Mouse (Mus musculus) CH12F3 (cell line): Measurements from ENCODE around the gene Actr3b.
"Not testable (repeated sequence)": the region's sequence is repeated elsewhere in the genome, so short reads cannot be mapped to it uniquely, and the experiment has no call there.

Source experiments
- in situ Hi-C: fragments of 300-500 bp; cut with MboI; formaldehyde crosslinking; loops from 2 replicates; pipeline ENCODE4 v1.14.3; 2020; ENCODE audit warnings: low sequenced_read_pairs

Gene Actr3b

DNA sequence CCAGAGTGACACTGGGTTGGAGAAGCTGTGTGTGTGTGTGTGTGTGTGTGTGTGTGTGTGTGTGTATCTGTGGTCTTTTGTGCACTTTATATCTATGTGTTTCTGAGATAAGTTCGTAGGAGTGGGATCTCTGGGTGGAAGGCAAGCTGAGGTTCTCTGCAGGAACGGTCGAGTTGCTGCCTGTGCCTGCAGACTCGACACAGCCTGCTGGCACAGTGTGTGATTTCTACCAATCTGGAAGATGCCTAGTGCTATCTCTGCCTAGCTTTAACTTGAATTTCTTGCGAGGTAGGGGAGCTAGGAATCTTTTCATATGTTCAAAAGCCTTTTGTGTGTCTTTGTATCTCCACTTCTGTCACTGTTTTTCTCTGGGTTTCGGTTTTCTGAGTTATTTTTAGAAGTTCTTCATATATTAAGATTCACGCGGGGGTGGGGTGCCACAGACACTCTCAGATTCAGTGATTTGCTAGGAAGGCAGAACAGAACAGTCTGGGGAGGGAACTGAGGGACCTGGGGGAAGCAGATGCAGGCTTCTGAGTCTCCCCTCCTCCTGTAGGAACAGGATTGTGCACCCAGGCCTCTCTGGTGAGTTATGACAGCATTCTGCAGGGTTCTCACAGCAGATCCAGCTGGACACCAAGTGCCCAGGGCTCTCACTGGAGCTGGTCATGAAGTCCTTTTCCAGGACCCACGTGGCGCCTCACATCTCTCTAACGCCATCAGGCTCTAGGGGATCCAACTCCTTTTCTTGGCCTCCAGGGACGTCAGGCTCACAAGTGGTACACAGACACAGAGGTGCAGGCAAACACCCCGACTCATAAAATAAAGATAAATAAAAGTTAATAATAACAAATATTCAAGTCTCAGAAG is 14.4 kb downstream of the Actr3b start:
- in situ Hi-C loops = no loop called here

GRCm38 (mm10) chr5:25791570-25791969 is 31.8 kb downstream of the Actr3b start:
- in situ Hi-C loops = no loop called here

GRCm38 (mm10) chr5:25797776-25798175 is 38.0 kb downstream of the Actr3b start:
- in situ Hi-C loops = no loop called here

DNA sequence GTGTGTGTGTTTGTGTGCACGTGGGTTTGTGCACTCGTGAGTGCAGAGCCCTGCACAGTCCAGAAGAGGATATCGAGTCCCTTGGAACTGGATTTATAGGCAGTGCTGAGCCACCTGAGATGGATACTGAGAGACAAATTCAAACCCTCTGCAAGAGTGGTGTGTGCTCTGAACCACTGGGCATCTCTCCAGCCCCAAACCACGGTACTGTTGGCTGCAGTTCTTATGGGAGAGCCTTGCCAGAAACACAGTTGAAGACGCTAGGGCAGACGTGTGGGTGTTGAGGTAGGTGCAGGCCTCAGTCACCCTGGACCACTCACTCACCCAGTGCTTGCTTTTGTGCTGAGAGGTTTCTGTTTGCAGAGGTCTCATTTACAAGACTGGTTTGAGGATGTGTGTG is 41.1 kb downstream of the Actr3b start:
- in situ Hi-C loops = no loop called here

DNA sequence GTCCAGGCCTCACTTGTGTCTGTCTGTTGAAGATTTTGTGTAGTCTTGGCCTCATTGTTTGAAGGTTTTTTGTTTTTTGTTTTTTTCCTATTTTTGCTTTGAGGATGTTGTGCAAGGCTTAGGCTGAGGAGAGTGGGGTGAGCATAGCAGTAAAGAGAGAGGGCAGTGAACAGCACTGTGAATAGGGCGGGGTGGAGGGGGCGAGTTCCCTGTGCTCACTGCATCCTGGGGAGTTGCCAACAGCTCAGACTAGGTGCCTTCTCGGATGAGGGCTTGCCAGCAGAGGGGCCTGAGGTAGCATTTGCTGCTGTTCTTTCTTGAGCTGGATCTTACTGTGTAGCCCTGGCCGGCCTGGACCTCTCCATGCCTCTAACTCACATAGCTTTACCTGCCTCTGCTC is 41.9 kb downstream of the Actr3b start:
- in situ Hi-C loops = no loop called here

DNA sequence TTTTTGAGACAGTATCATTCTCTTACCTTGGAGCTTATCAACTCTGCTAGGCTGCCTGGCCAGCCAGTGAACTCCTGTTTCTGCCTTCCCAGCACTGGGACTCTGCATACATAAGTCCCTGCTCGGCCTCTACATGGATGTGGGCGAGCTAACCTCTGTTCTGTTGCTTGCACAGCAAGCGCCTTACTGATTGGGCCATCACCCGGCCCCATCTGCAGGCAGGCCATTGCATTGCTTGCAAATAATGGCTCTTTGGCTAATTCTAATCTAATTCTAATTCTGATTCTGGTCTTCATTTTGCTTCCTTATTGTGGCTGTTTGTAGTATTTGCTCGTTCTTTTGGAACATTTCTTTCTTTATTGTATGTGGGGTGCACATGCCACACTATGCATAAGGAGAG is 44.8 kb downstream of the Actr3b start:
- in situ Hi-C loops = no loop called here

DNA sequence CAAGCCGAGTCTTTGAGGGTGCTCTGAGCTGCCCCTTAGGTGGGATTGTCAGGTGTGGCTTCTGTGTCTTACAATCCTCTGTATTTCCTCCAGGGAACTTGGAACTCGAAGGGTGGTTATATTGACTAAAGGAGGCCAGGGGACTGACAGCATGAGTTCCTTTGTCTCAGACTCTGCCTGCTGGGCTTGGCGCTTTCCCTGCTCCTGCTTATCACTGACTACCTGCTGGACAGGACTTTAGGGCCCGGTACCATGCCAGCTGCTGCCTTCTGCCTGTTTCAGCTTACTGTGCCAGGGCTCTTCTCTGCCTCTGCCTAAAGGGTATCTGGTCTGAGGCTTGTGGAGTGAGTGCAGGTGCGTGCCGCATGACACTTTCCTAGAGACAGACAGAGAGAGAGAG is 53.1 kb downstream of the Actr3b start:
- in situ Hi-C loops = no loop called here

DNA sequence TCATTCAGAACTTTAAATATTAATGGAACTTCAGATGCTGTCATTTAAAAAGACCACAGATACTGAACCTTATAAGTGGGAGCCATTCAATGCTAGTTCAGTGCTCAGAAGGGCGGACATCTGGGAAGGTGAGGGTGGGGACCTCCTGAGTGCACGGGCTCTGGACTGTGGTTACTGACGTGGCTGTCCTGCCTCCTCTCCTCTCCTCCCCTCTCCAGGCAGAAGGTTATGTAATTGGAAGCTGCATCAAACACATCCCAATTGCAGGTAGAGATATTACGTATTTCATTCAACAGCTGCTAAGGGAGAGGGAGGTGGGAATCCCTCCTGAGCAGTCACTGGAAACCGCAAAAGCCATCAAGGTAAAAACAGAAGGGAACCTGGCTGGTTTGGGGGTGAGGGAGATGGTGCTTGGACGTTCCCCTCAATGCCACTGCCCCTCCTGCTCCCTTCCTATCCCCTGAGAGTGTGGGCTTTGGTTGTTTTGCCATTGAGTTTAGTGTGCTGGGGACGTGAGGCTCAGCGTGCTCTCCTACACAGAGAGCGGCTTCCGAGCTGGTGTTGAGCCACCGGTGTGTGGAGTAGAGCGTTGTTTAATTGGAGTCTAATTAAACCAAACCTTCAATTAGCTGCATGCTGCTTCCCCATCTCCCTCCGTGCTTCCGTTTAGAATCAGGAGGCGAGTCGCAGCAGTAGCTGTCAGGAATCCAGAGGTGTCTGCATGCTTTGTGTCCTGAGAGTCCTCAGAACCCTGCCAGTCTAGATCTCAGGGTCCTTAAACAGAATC is 69.7 kb downstream of the Actr3b start:
- in situ Hi-C loops = no loop called here

DNA sequence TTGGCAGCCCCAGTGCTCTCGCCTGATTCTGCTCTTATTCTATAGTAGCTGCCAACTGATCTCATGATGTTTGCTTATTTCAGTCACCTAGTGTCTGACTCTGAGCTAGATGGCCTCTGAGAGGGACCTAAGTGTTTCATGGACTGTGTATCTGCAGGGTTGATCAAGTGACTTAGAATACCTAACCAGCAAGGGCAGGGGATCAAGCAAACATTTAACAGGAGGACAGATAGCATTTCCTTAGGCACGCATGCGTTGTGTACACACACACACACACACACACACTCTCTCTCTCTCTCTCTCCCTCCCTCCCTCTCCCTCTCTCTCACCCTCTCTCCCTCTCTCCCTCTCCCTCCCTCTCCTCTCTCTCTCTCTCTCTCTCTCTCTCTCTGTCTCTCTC is 71.0 kb downstream of the Actr3b start:
- in situ Hi-C loops = no loop called here

DNA sequence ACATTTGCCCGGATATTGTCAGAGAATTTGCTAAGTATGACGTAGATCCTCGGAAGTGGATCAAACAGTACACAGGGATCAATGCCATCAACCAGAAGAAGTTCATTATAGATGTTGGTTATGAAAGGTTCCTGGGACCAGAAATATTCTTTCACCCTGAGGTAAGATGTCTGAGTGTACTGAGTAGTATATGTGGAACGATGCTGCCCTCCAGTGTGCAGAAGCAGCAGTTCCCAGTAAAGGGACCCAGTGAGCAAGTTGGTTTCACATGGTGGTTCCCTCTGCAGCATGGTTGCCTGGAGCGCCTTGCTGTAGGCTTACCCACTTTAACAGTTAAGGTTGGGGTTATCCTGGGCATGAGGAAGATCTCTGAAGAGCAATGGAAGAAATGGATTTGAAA is 71.8 kb downstream of the Actr3b start:
- in situ Hi-C loops = no loop called here

- in situ Hi-C loops = no loop called here
Observed at GRCm38 (mm10) chr5:25839400-25839799, 79.6 kb downstream of the Actr3b start.

DNA sequence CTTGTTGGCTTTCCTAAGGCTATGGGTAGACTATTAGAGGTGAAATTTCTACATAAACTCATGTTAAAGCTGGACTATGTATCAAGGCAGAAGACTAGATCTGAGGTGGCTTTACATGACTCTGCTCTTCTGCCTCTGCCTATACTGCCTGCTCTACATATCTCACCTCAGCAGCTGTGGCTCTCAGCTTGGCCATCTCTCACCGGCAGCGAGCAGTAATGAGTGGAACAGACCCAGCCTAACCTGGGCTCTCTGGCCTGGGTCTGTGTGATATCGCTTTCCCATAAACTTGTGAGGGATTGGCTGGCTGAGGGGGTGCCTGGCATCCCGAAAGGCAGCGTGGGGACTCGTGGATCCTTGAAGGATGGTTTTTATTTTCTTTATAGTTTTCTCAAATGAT is 86.8 kb downstream of the Actr3b start:
- in situ Hi-C loops = no loop called here

DNA sequence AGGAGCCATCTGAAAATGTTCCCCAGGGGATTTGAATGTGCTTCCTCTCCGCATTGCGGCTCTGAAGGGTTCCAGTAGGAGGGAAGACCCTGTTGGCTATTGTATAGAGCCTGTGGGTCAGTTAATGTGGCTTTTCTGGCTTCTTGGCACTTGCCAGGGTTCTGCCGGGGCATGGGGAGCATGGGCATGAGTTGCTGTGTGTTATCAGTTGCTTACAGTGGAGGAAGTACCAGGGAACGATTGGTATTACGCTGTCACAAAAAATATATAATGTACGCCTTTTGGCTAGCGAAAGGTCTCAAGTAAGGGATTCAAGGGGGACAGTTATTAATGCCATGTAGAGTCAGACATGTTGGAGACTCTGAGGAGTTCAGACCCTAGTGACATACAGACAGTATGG is 87.4 kb downstream of the Actr3b start:
- in situ Hi-C loops = no loop called here

DNA sequence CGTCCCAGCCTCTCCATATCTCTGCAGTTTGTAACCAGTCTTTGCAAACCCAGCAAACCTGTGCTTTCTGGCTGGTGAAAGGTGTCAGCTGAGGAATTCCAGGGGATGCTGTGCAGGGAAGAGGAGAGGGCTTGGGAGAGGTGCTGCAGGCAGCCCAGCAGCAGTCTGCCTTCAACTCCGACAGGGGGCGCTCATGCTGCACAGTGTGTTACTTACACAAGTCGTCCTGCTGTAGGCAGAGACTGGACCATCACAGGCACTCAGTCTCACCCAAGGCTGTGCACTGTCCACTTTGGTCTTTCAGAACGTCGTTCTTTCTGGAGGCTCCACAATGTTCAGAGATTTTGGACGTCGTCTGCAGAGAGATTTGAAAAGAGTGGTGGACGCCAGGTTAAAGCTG is 88.3 kb downstream of the Actr3b start:
- in situ Hi-C loops = no loop called here

GRCm38 (mm10) chr5:25866201-25866600 is 106.4 kb downstream of the Actr3b start:
- in situ Hi-C loops = no loop called here

- in situ Hi-C loops = no loop called here
Observed at GRCm38 (mm10) chr5:25869880-25870279, 110.1 kb downstream of the Actr3b start.

GRCm38 (mm10) chr5:25870632-25871031 is 110.8 kb downstream of the Actr3b start:
- in situ Hi-C loops = no loop called here

DNA sequence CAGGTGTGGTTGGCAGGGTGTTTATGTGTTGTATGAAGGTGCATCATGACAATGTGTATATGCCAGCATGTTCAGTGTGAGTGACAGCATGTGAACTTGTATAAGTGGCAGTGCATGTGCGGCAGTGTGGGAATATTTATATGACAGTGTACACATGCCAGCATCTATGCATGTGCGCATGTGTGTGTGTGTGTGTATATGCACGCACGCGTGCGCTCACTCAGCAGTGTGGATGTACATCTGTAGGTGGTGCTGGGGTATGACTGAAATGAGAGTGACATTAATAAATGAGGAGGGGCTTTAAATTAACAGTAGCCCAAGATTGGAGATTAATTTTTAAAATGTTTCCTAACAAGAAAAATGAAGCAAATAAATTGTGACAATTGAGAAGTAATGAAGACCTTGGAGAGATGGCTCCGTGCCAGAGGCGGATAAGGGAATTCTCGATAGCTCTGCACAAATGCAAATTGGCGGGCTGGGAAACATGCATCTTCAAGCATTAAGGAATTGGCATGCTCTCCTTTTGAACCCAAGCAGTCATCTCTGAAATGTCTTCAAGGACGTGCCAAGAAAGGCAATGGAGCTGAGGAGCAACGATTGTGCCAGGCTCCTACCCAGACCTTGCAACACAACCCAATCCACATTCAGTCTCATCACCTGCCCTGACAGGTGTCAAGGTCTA is 111.7 kb downstream of the Actr3b start:
- in situ Hi-C loops = no loop called here

DNA sequence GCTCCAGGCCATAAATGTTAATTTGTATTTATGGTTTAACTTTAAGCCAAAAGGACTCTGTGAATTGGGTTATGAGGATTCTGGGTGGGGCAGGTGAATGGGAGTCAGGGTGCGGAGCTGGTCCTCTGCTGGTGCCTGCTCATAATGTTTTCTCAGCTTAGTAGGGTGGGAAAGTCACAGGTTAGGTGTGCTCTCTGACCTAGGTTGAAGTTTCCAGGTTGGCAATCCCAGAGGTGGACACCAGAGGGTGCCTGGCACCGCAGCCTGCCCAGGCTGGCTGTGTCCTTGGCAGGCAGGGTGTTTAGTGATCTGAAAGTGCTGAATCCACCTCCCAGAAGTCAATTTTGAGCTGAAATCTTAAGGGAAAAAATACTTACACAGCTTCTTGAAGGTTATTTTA is 113.2 kb downstream of the Actr3b start:
- in situ Hi-C loops = no loop called here

GRCm38 (mm10) chr5:25875927-25876326 is 116.1 kb downstream of the Actr3b start:
- in situ Hi-C loops = not testable (repeated sequence)

DNA sequence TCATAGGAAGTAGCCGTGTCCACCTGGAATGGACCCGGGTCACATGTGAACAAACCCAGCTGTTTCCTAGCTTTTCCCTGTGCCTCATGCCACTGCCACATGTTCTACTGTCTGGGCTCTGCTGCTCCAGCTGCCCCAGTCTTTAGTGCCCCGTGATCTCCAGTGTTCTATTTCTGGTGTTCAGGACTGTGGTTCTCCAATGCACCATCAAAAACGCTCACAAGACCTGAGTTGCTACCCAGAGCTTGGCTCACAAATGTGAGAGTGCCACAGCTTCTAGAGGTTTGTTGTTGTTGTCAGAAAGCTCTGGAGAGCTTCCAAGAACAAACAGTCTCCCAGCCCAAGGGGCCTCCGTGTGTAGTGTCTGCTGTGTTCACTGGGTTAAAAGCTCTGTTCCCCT is 117.5 kb downstream of the Actr3b start:
- in situ Hi-C loops = no loop called here

GRCm38 (mm10) chr5:25877996-25878395 is 118.2 kb downstream of the Actr3b start:
- in situ Hi-C loops = no loop called here
